In the genomic region with DNA sequence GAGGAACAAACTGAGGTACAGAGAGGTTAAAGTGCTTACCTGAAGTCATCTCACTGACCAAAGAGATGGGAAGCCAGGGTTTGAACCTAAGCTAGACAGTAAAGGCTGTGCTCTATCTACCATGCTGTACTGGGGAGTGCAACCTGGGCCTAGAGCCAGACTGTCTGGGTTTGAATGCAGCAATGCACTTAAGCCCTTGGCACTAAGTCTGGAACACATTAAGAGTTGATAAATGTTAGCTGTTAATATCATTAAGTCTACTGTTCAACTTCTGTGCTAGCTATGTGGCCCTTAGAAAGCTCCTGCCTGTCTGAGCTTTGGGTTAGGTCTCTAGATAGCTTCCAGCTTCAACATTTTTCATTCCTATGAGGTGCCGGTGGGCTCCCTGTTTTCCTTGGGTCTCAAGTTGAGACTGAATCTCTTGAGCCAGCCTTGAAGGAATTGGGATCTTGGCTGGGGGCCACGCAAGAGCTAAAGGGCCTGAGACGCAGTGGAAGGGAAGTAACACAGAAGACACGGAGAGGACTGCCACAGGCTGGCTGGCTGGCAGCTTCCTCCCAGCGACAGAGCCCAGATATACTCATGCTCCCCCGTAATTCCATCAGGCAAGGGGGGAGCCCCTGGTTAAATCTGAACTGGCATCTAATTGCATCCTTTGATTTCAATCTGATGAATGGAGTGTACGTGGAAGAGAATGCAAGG, we compare ENCODE assay signal across 8 mouse cellular contexts. TPM values are rescaled to one million over a fixed set of nuclear protein-coding genes. Genes with fewer than 3 reads are reported as not detected.
DNase-seq lines count a peak whose midpoint lies in the region; ATAC-seq and TF ChIP-seq lines count a peak whose summit lies in the region.

No protein-coding gene starts in this region.

- no peak for ATAC-seq in granulocyte monocyte progenitor cell, adult 5-6 weeks (replicated peaks; ENCODE audit: poor library complexity, severe bottlenecking)

- no peak overlapping the region for H3K4me3 ChIP-seq in kidney, adult 2 months (ENCODE audit: insufficient read depth, low read depth, low read length)

- no peaks in the 10 kb centered on the region; the same call in 1 of the 2 replicates for H3K4me1 ChIP-seq in kidney, adult 2 months (ENCODE audit: control insufficient read depth, insufficient read depth, low read length)

- intact Hi-C loops in heart, postnatal 10 days (cut with DNase I) = no loop called here
- intact Hi-C loops in gastrocnemius, postnatal 36 days (cut with DNase I) = no loop called here

- peak; percentile 20 for DNase-seq in kidney, adult 2 months
- no peak for DNase-seq in kidney, postnatal 36 days
- peak; percentile 39 for DNase-seq in brain, adult 2 months (ENCODE audit: low read depth, low spot score)
- peak; percentile 28 to 42 for DNase-seq in heart, postnatal 10 days
- DNase-seq in lung, postnatal 4 days = peak; percentile 41 to 62
- DNase-seq in gastrocnemius, postnatal 36 days = no peak
- no peak for DNase-seq in cerebellum, postnatal 25 days

- TF ChIP-seq CTCF in kidney, adult 2 months (conservative IDR thresholded peaks at IDR 0.05; ENCODE audit: insufficient read depth, insufficient read length, low read depth, low read length) = no peak

- WGBS in kidney, adult 2 months = 62% methylated on average over 7 of the region's 7 CpGs

- no peaks in the 10 kb centered on the region for H3K27me3 ChIP-seq in kidney, adult 2 months (replicated peaks; ENCODE audit: control insufficient read depth, insufficient read depth, low read length)

- H3K27ac ChIP-seq in kidney, adult 2 months (ENCODE audit: insufficient read depth, low read depth, low read length) = no peak overlapping the region

- no peaks in the 10 kb centered on the region for H3K36me3 ChIP-seq in kidney, adult 2 months (ENCODE audit: control insufficient read depth, insufficient read depth, low read length)

- TF ChIP-seq POLR2A in kidney, adult 2 months (IDR thresholded peaks at IDR 0.05; ENCODE audit: low read depth, low read length) = no peak

RNA-seq across cellular contexts. Expression of gene Limk2, which starts 35.2 kb away (rescaled TPM):
- 41.3 and 48.7 TPM in 2 replicates for polyA plus RNA-seq in kidney, adult 2 months (2012; rRNA removed)
- 10 to 100 TPM; 25.2 to 27.7 TPM for total RNA-seq in heart, postnatal 10 days (2021)
- 15.2 and 29.8 TPM in 2 replicates for total RNA-seq in granulocyte monocyte progenitor cell, adult 5-6 weeks (2014; fragmentation: Nextera tagmentation)
- 12.1 and 24.2 TPM in 2 replicates for total RNA-seq in granulocyte monocyte progenitor cell, adult 5-6 weeks (2017)
- total RNA-seq in gastrocnemius, postnatal 36 days (2021) = 10 to 100 TPM in 1 of 2 experiments, 1 to 10 TPM in 1; 9.8 to 11.9 TPM

RNA-seq across cellular contexts. Expression of gene Pik3ip1, which starts 43.5 kb away (rescaled TPM):
- 8.5 and 12.6 TPM in 2 replicates for polyA plus RNA-seq in kidney, adult 2 months (2012; rRNA removed)
- total RNA-seq in heart, postnatal 10 days (2021) = 10 to 100 TPM; 25.2 to 31.0 TPM
- total RNA-seq in granulocyte monocyte progenitor cell, adult 5-6 weeks (2014; fragmentation: Nextera tagmentation) = 30.2 and 35.9 TPM in 2 replicates
- total RNA-seq in granulocyte monocyte progenitor cell, adult 5-6 weeks (2017) = 44.8 and 63.1 TPM in 2 replicates
- 10 to 100 TPM; 21.2 to 25.0 TPM for total RNA-seq in gastrocnemius, postnatal 36 days (2021)

Comparison
In these comparisons a context has a peak if more than half of its experiments do, and no peak if none do; other contexts are left out.
1. DNase-seq: peak in kidney, adult 2 months (single experiment), brain, adult 2 months (single experiment), heart, postnatal 10 days (2 of 2) and lung, postnatal 4 days (2 of 2); none in kidney, postnatal 36 days (0 of 2), gastrocnemius, postnatal 36 days (0 of 2) and cerebellum, postnatal 25 days (0 of 2).